Mouse (Mus musculus): ENCODE results near the gene Tmem104. TPM values are rescaled to one million over a fixed set of nuclear protein-coding genes. Genes with fewer than 3 reads are reported as not detected.

Tmem104 gene
- polyA plus RNA-seq, 1 experiment from 2014 or later, result 12.5 TPM

DNA sequence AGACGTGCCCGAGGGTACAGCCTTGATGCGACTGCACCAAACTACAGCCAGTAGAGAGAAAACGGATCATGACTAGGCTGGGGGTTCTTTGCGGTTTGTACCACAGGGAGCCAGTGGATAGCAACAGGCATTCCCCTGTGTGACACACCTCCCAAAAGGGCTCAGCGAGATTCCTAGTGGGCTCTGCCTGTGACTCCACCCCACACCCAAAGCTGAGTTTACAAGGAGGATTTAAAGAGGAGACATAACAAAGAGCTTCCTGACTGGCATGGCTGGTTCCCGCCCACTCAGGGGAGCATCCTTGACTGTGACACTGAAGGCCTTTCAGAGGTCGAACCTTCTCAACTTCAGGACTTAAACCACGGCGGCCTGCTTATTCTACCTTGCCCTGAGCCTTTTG is 104.2 kb downstream of the Tmem104 start:
- Histone ChIP-seq H3K4me2 (ENCODE audit: low read depth, low read length) (no peak overlapping the region), H3K9me3 (ENCODE audit: control insufficient read depth, low read length) (no peaks in the 10 kb centered on the region), H3K27me3 (replicated peaks; ENCODE audit: control insufficient read depth, insufficient read depth, low read length) (peaks cover 6% of the 10 kb centered on the region; the same call in 1 of the 2 replicates), H3K4me3 (ENCODE audit: low read depth, low read length) (no peak overlapping the region), H3K9ac (ENCODE audit: low read depth, low read length) (no peak overlapping the region), H3K36me3 (ENCODE audit: control insufficient read depth, insufficient read depth, low read length) (no peaks in the 10 kb centered on the region), H3K27ac (replicated peaks; ENCODE audit: low read depth, low read length) (no peak overlapping the region), H3K4me1 (ENCODE audit: control insufficient read depth, insufficient read depth, low read length) (peaks cover 3% of the 10 kb centered on the region)
- WGBS, result 73% methylated on average over 10 of the region's 10 CpGs
- ATAC-seq (ENCODE audit: low read depth) (no peak), DNase-seq (ENCODE audit: low spot score) (no peak)

DNA sequence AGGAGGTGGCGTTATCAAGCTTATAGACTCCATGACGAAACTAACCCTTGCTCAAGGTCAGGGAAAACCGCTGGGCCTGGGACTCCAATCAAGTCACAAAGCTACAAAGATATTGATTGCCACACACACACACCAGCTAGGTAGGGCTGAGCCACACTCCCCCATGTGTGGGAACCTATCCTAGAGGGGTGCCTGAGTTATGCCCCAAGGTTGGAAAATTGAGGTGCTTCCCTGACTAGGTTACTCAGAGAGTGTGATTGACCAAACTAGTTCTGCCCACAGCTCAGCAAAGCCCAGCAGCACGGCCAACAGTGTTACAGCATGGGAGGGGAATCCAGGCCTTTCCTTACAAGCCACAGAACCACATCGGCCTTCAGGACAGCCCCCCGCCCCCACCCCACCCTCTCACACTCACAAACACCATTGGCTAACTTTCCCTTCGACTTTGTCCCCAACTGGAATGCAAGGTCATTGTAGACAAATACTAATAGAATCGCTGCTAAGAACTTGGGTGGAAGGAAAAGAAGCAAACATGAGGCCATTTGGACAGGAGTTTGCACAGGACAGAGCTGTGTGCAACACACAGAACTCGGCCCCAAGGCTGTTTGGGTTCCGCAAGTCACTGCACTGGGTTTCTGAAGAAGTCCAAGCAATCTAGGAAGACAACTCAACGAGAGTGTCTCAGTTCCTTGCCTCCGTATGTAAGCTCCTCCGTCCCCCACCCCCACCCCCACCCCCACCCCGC is 105.5 kb downstream of the Tmem104 start:
- Histone ChIP-seq H3K9ac (ENCODE audit: low read depth, low read length) (no peak overlapping the region), H3K4me1 (ENCODE audit: control insufficient read depth, insufficient read depth, low read length) (peaks cover 3% of the 10 kb centered on the region), H3K36me3 (ENCODE audit: control insufficient read depth, insufficient read depth, low read length) (no peaks in the 10 kb centered on the region), H3K27me3 (replicated peaks; ENCODE audit: control insufficient read depth, insufficient read depth, low read length) (peaks cover 18% of the 10 kb centered on the region), H3K9me3 (ENCODE audit: control insufficient read depth, low read length) (no peaks in the 10 kb centered on the region), H3K4me2 (ENCODE audit: low read depth, low read length) (no peak overlapping the region), H3K27ac (replicated peaks; ENCODE audit: low read depth, low read length) (no peak overlapping the region), H3K4me3 (ENCODE audit: low read depth, low read length) (no peak overlapping the region)
- ATAC-seq (ENCODE audit: low read depth), result no peak
- 54% methylated on average over 14 of the region's 14 CpGs for WGBS
- no peak for DNase-seq (ENCODE audit: low spot score)

- no peaks in the 10 kb centered on the region for H3K9me3 ChIP-seq (ENCODE audit: control insufficient read depth, low read length)
- no peak overlapping the region for H3K4me3 ChIP-seq (ENCODE audit: low read depth, low read length)
- H3K27ac ChIP-seq (replicated peaks; ENCODE audit: low read depth, low read length), result no peak overlapping the region
- no peak for DNase-seq (ENCODE audit: low spot score)
- peaks cover 3% of the 10 kb centered on the region for H3K4me1 ChIP-seq (ENCODE audit: control insufficient read depth, insufficient read depth, low read length)
- no peak overlapping the region for H3K9ac ChIP-seq (ENCODE audit: low read depth, low read length)
- no peaks in the 10 kb centered on the region for H3K36me3 ChIP-seq (ENCODE audit: control insufficient read depth, insufficient read depth, low read length)
- ATAC-seq (ENCODE audit: low read depth), result no peak
- no peak overlapping the region for H3K4me2 ChIP-seq (ENCODE audit: low read depth, low read length)
- H3K27me3 ChIP-seq (replicated peaks; ENCODE audit: control insufficient read depth, insufficient read depth, low read length), result peaks cover 32% of the 10 kb centered on the region
- WGBS, result 85% methylated on average over 11 of the region's 11 CpGs
Measured at GRCm38 (mm10) chr11:115295939-115296338, 108.7 kb downstream of the Tmem104 start.

Small RNAs within 50 kb of the gene (microRNA-seq; reads per million reads assigned to microRNA genes)
- gene Gm25837 (ENCODE audit: borderline number of aligned reads), result not detected

Other genes starting within 250 kb of the Tmem104 start
- gene Cd300c, start 218.3 kb upstream of the Tmem104 start, polyA plus RNA-seq (2014; fragmentation: Nextera tagmentation; extraction: Ambion mirVana), result not detected in 2 replicates
- 0.10 and 0.14 TPM in 2 replicates for gene Cd300ld, start 197.6 kb upstream of the Tmem104 start, polyA plus RNA-seq (2014; fragmentation: Nextera tagmentation; extraction: Ambion mirVana)
- 3.2 and 3.5 TPM in 2 replicates for gene Cd300c2, start 185.6 kb upstream of the Tmem104 start, polyA plus RNA-seq (2014; fragmentation: Nextera tagmentation; extraction: Ambion mirVana)
- gene Cd300ld2, start 171.3 kb upstream of the Tmem104 start, polyA plus RNA-seq (2014; fragmentation: Nextera tagmentation; extraction: Ambion mirVana), result not detected in 2 replicates
- gene Cd300ld4, start 160.5 kb upstream of the Tmem104 start, polyA plus RNA-seq (2014; fragmentation: Nextera tagmentation; extraction: Ambion mirVana), result not detected in 2 replicates
- gene Cd300ld5, start 149.7 kb upstream of the Tmem104 start, polyA plus RNA-seq (2014; fragmentation: Nextera tagmentation; extraction: Ambion mirVana), result not detected in 2 replicates
- not detected in 2 replicates for gene Cd300ld3, start 139.1 kb upstream of the Tmem104 start, polyA plus RNA-seq (2014; fragmentation: Nextera tagmentation; extraction: Ambion mirVana)
- gene Cd300e, start 125.3 kb upstream of the Tmem104 start, polyA plus RNA-seq (2014; fragmentation: Nextera tagmentation; extraction: Ambion mirVana), result 0.10 TPM in 1 of 2 replicates, not detected in the other
- gene Rab37, start 96.1 kb upstream of the Tmem104 start, polyA plus RNA-seq (2014; fragmentation: Nextera tagmentation; extraction: Ambion mirVana), result 1.6 and 2.9 TPM in 2 replicates
- 0.14 and 0.56 TPM in 2 replicates for gene Cd300lf, start 53.5 kb upstream of the Tmem104 start, polyA plus RNA-seq (2014; fragmentation: Nextera tagmentation; extraction: Ambion mirVana)
- 40.6 and 43.5 TPM in 2 replicates for gene Slc9a3r1, start 24.1 kb upstream of the Tmem104 start, polyA plus RNA-seq (2014; fragmentation: Nextera tagmentation; extraction: Ambion mirVana)
- 20.0 and 23.3 TPM in 2 replicates for gene Nat9, start 372 bp downstream of the Tmem104 start, polyA plus RNA-seq (2014; fragmentation: Nextera tagmentation; extraction: Ambion mirVana)
- not detected in 2 replicates for gene Grin2c, start 79.8 kb downstream of the Tmem104 start, polyA plus RNA-seq (2014; fragmentation: Nextera tagmentation; extraction: Ambion mirVana)
- gene Fdxr, start 89.6 kb downstream of the Tmem104 start, polyA plus RNA-seq (2014; fragmentation: Nextera tagmentation; extraction: Ambion mirVana), result 10.4 and 11.0 TPM in 2 replicates
- 0.24 and 0.52 TPM in 2 replicates for gene Fads6, start 110.2 kb downstream of the Tmem104 start, polyA plus RNA-seq (2014; fragmentation: Nextera tagmentation; extraction: Ambion mirVana)
- gene Otop2, start 119.7 kb downstream of the Tmem104 start, polyA plus RNA-seq (2014; fragmentation: Nextera tagmentation; extraction: Ambion mirVana), result not detected in 2 replicates
- not detected in 2 replicates for gene Ush1g, start 134.6 kb downstream of the Tmem104 start, polyA plus RNA-seq (2014; fragmentation: Nextera tagmentation; extraction: Ambion mirVana)
- 0.21 TPM in 1 of 2 replicates, not detected in the other for gene Otop3, start 147.2 kb downstream of the Tmem104 start, polyA plus RNA-seq (2014; fragmentation: Nextera tagmentation; extraction: Ambion mirVana)
- 10.3 and 10.5 TPM in 2 replicates for gene Hid1, start 180.3 kb downstream of the Tmem104 start, polyA plus RNA-seq (2014; fragmentation: Nextera tagmentation; extraction: Ambion mirVana)
- gene Cdr2l, start 194.4 kb downstream of the Tmem104 start, polyA plus RNA-seq (2014; fragmentation: Nextera tagmentation; extraction: Ambion mirVana), result 11.7 and 12.3 TPM in 2 replicates
- 175 and 185 TPM in 2 replicates for gene Mrpl58, start 216.3 kb downstream of the Tmem104 start, polyA plus RNA-seq (2014; fragmentation: Nextera tagmentation; extraction: Ambion mirVana)
- gene Atp5h, start 232.5 kb downstream of the Tmem104 start, polyA plus RNA-seq (2014; fragmentation: Nextera tagmentation; extraction: Ambion mirVana), result 841 and 943 TPM in 2 replicates
- 21.8 and 22.6 TPM in 2 replicates for gene Kctd2, start 232.6 kb downstream of the Tmem104 start, polyA plus RNA-seq (2014; fragmentation: Nextera tagmentation; extraction: Ambion mirVana)